Comparison of ENCODE assay signal across 8 mouse cellular contexts in the genomic region with DNA sequence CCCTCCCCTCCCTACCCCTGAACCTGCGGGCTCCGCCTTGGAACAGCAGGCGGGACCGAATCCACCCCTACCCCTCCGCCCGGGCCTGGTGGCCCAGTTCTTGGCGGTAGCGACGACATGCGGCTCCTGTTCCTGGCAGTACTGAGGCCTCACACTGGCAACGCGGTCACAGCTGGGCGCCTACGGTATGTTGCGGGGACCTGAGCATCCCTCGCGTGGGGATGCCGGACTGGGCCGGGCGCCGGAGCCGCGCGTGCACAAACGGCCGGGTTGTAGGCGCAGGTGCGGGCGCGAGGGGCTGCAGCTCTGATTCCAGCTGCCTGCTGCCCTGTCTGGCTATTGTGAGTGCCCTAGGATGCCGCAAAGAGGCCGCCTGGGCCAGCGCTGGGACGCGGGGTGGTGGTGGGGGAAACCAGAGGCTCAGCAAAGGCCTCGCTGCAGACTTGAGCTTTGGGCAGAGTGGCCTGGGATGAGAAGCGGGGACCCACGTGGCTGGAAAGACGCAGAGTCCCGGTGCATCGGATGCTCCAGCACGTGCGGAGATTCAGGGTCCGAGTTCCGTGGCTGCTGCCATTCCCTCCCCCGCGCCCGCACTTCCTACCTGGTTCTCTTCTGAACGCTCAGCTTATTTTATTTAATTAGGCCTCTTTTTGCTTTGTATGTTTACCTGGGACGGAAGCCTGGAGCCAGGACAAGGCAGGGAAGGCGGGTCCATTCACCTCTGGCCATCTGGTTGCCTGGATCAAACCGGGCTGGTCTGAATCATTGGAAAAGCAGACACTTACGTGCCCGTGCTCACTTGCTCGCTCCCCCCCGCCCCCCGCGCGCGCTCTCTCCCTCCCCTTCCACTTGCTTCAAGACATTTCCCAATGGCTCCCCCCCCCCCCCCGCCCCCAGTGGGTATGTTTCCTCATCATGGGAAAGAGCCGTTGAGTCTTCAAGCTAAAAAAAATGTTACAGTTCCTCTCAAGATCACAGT. TPM values are rescaled to one million over a fixed set of nuclear protein-coding genes. Genes with fewer than 3 reads are reported as not detected.
DNase-seq lines count a peak whose midpoint lies in the region; ATAC-seq and TF ChIP-seq lines count a peak whose summit lies in the region.

Gene Glt1d1, plus strand, starts transcription at position 96 of the 979 bp plus-strand sequence.
Gene Slc15a4, minus strand, starts transcription at position 731 of the 979 bp plus-strand sequence.

- H3K4me3 ChIP-seq in ES-Bruce4 (ENCODE audit: low read depth, low read length): peak within 1 kb of the TSS; percentile 87
- peak within 1 kb of the TSS; percentile 54 for H3K4me3 ChIP-seq in embryonic facial prominence, embryonic 13.5 days
- H3K4me3 ChIP-seq in kidney, adult 2 months (ENCODE audit: insufficient read depth, low read depth, low read length): peak within 1 kb of the TSS; percentile 64
- peak within 1 kb of the TSS; percentile 44 for H3K4me3 ChIP-seq in liver, embryonic 11.5 days (ENCODE audit: low read depth, low read length)
- peak within 1 kb of the TSS; percentile 71 for H3K4me3 ChIP-seq in olfactory bulb, adult 2 months (ENCODE audit: insufficient read depth, low read depth, low read length)

- no peak within 1 kb of the TSS; the same call in 1 of the 2 replicates for H3K27ac ChIP-seq in ES-Bruce4 (ENCODE audit: insufficient read depth, low read length)
- no peak within 1 kb of the TSS for H3K27ac ChIP-seq in embryonic facial prominence, embryonic 13.5 days
- peak within 1 kb of the TSS; percentile 49 for H3K27ac ChIP-seq in kidney, adult 2 months (ENCODE audit: insufficient read depth, low read depth, low read length)
- H3K27ac ChIP-seq in liver, embryonic 11.5 days (ENCODE audit: low read depth, low read length): no peak within 1 kb of the TSS
- H3K27ac ChIP-seq in olfactory bulb, adult 2 months (ENCODE audit: insufficient read depth, low read depth, low read length): no peak within 1 kb of the TSS

- no peaks in the 10 kb centered on the region for H3K27me3 ChIP-seq in ES-Bruce4 (ENCODE audit: control insufficient read depth, insufficient read depth, low read length, poor library complexity, severe bottlenecking)
- H3K27me3 ChIP-seq in embryonic facial prominence, embryonic 13.5 days: peaks cover 31% of the 10 kb centered on the region
- no peaks in the 10 kb centered on the region for H3K27me3 ChIP-seq in kidney, adult 2 months (replicated peaks; ENCODE audit: control insufficient read depth, insufficient read depth, low read length)
- peaks cover 29% of the 10 kb centered on the region for H3K27me3 ChIP-seq in liver, embryonic 11.5 days (replicated peaks; ENCODE audit: control insufficient read depth, insufficient read depth, low read length)

- under 1% methylated on average over 62 of the region's 62 CpGs for WGBS in embryonic facial prominence, embryonic 13.5 days
- WGBS in kidney, adult 2 months: under 1% methylated on average over 62 of the region's 62 CpGs
- 3% methylated on average over 59 of the region's 62 CpGs for WGBS in liver, embryonic 11.5 days
- 1% methylated on average over 62 of the region's 62 CpGs for WGBS in olfactory bulb, adult 2 months

- peak within 1 kb of the TSS; percentile 93 for H3K9ac ChIP-seq in ES-Bruce4 (ENCODE audit: low read depth, poor library complexity, severe bottlenecking)
- peak within 1 kb of the TSS; percentile 75 for H3K9ac ChIP-seq in embryonic facial prominence, embryonic 13.5 days
- H3K9ac ChIP-seq in liver, embryonic 11.5 days (ENCODE audit: low read depth, low read length): peak within 1 kb of the TSS; percentile 48

- no peaks in the 10 kb centered on the region for H3K4me1 ChIP-seq in ES-Bruce4 (ENCODE audit: control insufficient read depth, insufficient read depth, low read length)
- H3K4me1 ChIP-seq in embryonic facial prominence, embryonic 13.5 days: peaks cover 8% of the 10 kb centered on the region; the same call in 1 of the 2 replicates
- H3K4me1 ChIP-seq in kidney, adult 2 months (ENCODE audit: control insufficient read depth, insufficient read depth, low read length): no peaks in the 10 kb centered on the region; the same call in 1 of the 2 replicates
- peaks cover 2% of the 10 kb centered on the region; the same call in 1 of the 2 replicates for H3K4me1 ChIP-seq in liver, embryonic 11.5 days (replicated peaks; ENCODE audit: control insufficient read depth, insufficient read depth, low read length)
- H3K4me1 ChIP-seq in olfactory bulb, adult 2 months (ENCODE audit: control insufficient read depth, insufficient read depth, low read length): peaks cover under 1% of the 10 kb centered on the region; the same call in 1 of the 2 replicates

- ATAC-seq in embryonic facial prominence, embryonic 13.5 days (ENCODE audit: insufficient number of reproducible peaks, insufficient read depth, low FRiP score, low TSS enrichment, low read depth): no peak
- 0 out of 2 replicates have a peak, but pooled peaks have one; percentile 23 for ATAC-seq in liver, embryonic 11.5 days (replicated peaks; ENCODE audit: low FRiP score)

- TF ChIP-seq EP300 in ES-Bruce4 (IDR thresholded peaks at IDR 0.05; ENCODE audit: insufficient read depth, low read depth, low read length): 0 out of 2 replicates have a peak, but pooled peaks have one; percentile 8

- no peak for TF ChIP-seq CTCF in ES-Bruce4 (IDR thresholded peaks at IDR 0.05; ENCODE audit: low read depth, low read length)
- TF ChIP-seq CTCF in kidney, adult 2 months (conservative IDR thresholded peaks at IDR 0.05; ENCODE audit: insufficient read depth, insufficient read length, low read depth, low read length): no peak
- no peak for TF ChIP-seq CTCF in olfactory bulb, adult 2 months (IDR thresholded peaks at IDR 0.05; ENCODE audit: insufficient read depth, low read depth, low read length)

- H3K36me3 ChIP-seq in ES-Bruce4 (ENCODE audit: control insufficient read depth, insufficient read depth, low read length, poor library complexity, severe bottlenecking): no peaks in the 10 kb centered on the region
- no peaks in the 10 kb centered on the region for H3K36me3 ChIP-seq in embryonic facial prominence, embryonic 13.5 days
- H3K36me3 ChIP-seq in kidney, adult 2 months (ENCODE audit: control insufficient read depth, insufficient read depth, low read length): no peaks in the 10 kb centered on the region
- H3K36me3 ChIP-seq in liver, embryonic 11.5 days (ENCODE audit: control insufficient read depth, insufficient read depth, low read length): no peaks in the 10 kb centered on the region

- TF ChIP-seq POLR2A in ES-Bruce4 (IDR thresholded peaks at IDR 0.05; ENCODE audit: insufficient read depth, low read length): peak; percentile 27
- TF ChIP-seq POLR2A in kidney, adult 2 months (IDR thresholded peaks at IDR 0.05; ENCODE audit: low read depth, low read length): no peak
- no peak for TF ChIP-seq POLR2A in olfactory bulb, adult 2 months (IDR thresholded peaks at IDR 0.05; ENCODE audit: insufficient read depth, low read depth, low read length)

- DNase-seq in R1 (ENCODE audit: low read depth, low spot score): peak; percentile 72
- DNase-seq in kidney, adult 2 months: peak; percentile 66
- peak; percentile 35 for DNase-seq in liver, embryonic 11.5 days (ENCODE audit: low spot score)
- no peak for DNase-seq in spleen, adult 18-20 months
- no peak for DNase-seq in ovary, postnatal 14 days (ENCODE audit: low spot score)

- no peaks in the 10 kb centered on the region for H3K9me3 ChIP-seq in ES-Bruce4 (replicated peaks; ENCODE audit: control insufficient read depth, insufficient read depth, low read length, poor library complexity, severe bottlenecking)
- H3K9me3 ChIP-seq in embryonic facial prominence, embryonic 13.5 days: no peaks in the 10 kb centered on the region
- H3K9me3 ChIP-seq in liver, embryonic 11.5 days (ENCODE audit: control insufficient read depth, low read length): no peaks in the 10 kb centered on the region

- H3K4me2 ChIP-seq in embryonic facial prominence, embryonic 13.5 days: peak within 1 kb of the TSS; percentile 98
- peak within 1 kb of the TSS; percentile 71 for H3K4me2 ChIP-seq in liver, embryonic 11.5 days

RNA-seq across cellular contexts. Expression of gene Glt1d1, which starts in this region (rescaled TPM):
- polyA plus RNA-seq in ES-Bruce4 (2011; ENCODE audit: insufficient read depth, insufficient read length, low read depth, missing spikeins): 22.8 and 25.5 TPM in 2 replicates
- polyA plus RNA-seq in embryonic facial prominence, embryonic 13.5 days (2015; fragmentation: Nextera tagmentation; extraction: Ambion mirVana): 0.91 and 1.0 TPM in 2 replicates
- 2.5 and 2.6 TPM in 2 replicates for polyA plus RNA-seq in kidney, adult 2 months (2012; rRNA removed)
- polyA plus RNA-seq in liver, embryonic 11.5 days (2014; fragmentation: Nextera tagmentation; extraction: Ambion mirVana): 0.10 and 0.67 TPM in 2 replicates
- not detected in 2 replicates for polyA plus RNA-seq in olfactory bulb, adult 2 months (2012; ENCODE audit: insufficient read depth, insufficient read length, low replicate concordance, missing spikeins)

RNA-seq across cellular contexts. Expression of gene Slc15a4, which starts in this region (rescaled TPM):
- 18.5 and 19.5 TPM in 2 replicates for polyA plus RNA-seq in ES-Bruce4 (2011; ENCODE audit: insufficient read depth, insufficient read length, low read depth, missing spikeins)
- polyA plus RNA-seq in embryonic facial prominence, embryonic 13.5 days (2015; fragmentation: Nextera tagmentation; extraction: Ambion mirVana): 22.5 and 22.8 TPM in 2 replicates
- polyA plus RNA-seq in kidney, adult 2 months (2012; rRNA removed): 20.6 and 21.0 TPM in 2 replicates
- 17.6 and 20.1 TPM in 2 replicates for polyA plus RNA-seq in liver, embryonic 11.5 days (2014; fragmentation: Nextera tagmentation; extraction: Ambion mirVana)
- polyA plus RNA-seq in olfactory bulb, adult 2 months (2012; ENCODE audit: insufficient read depth, insufficient read length, low replicate concordance, missing spikeins): not detected in 2 replicates

Comparison
In these comparisons a context has a peak if more than half of its experiments do, and no peak if none do; other contexts are left out.
1. DNase-seq: peak in R1 (single experiment), kidney, adult 2 months (single experiment) and liver, embryonic 11.5 days (single experiment); none in spleen, adult 18-20 months (0 of 2) and ovary, postnatal 14 days (single experiment).
2. Peak in every context shown above with its lines, with median percentiles within 50 percentile points of each other: H3K4me3 ChIP-seq and H3K9ac ChIP-seq.